Mouse (Mus musculus) brain, embryonic 14.5 days (tissue): ENCODE data around the gene Ccdc33.

ENCODE experiments used
- CTCF ChIP-seq: fragments of 200-500 bp; IDR thresholded peaks from 2 replicates; pipeline ENCODE4 v1.5.1; 2012; ENCODE audit warnings: inconsistent platforms, mild to moderate bottlenecking, moderate library complexity, borderline replicate concordance; ENCODE audit not compliant: insufficient read depth, insufficient read length; ENCODE audit errors: extremely low read depth
- POLR2A ChIP-seq: fragments of 200-500 bp; IDR thresholded peaks from 2 replicates; pipeline ENCODE4 v1.6.1; 2012; ENCODE audit warnings: mild to moderate bottlenecking, inconsistent platforms, borderline replicate concordance; ENCODE audit not compliant: poor library complexity, insufficient read depth, insufficient read length, severe bottlenecking; ENCODE audit errors: extremely low read depth

DNA sequence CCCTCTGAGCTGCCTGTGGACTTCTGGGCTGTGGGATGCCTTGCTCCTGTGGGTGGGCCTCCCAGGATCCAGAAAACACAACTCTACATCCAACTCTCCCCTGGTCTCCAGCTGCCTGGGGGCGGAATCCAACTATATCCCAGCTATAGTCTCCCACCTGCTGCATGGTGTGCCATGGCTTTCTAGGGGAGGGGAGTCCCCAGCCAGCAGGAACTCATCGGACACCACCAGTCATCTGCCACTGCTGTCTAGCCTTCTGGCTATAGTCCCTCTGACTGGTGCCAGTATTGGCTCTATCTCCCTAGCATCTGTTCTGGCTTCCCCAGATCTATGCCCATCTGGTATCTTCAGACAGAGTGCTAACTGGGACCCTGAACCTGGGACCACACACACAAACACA, 83.1 kb downstream of the Ccdc33 start:
- TF ChIP-seq CTCF (no peak), POLR2A (no peak)
